Mouse (Mus musculus) retina, embryonic 14.5 days (tissue): ENCODE measurements around the gene Dmrta2.
A peak's percentile ranks its signal among the peaks of the same experiment; 100 is the strongest.

Source experiments
- DNase-seq: peaks from one replicate; pipeline ENCODE4 v3.0.0-alpha.2; 2015; ENCODE audit warnings: low spot score

The Dmrta2 gene

DNA sequence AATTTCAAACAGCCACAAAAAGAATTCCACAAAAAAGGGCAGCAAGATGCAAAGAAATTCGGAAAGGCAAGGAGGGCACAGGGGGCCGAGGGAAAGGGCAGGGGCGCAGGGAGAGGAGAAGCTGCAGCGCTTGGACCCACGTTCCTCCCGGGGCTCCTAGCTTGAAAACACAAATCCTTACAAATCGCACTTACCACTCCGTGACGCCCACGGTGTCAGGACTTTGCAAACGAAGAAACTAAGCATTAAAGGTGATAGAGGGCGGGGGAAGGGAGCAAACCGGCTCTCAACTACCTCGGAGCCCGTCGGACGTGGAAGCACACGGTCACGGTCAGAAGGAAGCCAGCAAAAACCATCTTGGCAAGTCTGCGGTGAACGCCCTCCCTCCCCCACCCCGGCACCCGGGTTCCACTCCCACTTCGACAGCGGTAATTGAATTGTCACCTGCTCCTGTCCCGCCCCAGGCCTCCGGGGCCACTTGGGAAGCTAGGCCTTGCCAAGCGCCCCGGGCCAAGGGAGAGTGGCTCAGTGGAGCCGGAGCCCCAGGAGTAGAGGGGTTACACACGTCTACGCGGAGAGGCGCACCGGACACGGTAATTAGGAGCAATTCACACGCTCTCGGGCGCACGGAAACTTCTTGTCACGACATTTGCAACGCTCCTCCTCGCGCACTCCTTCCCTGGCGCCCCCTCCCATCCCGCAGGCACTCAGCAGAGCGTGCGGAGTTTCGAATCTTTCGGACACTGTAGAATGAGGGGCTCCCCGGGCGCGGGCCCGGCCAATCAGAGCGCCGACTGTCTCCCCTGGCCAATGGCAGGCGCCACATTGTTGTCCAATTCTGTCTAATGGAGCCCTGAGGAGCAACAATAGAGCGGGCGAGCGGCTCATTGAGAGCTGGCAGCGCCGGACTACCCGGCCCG is at the start of gene Dmrta2:
Gene Dmrta2 (plus strand): TSS at position 906 of the 920 bp plus-strand sequence.
- peak; percentile 81 for DNase-seq

- no peak for DNase-seq
Measured at GRCm38 (mm10) chr4:109929058-109929457, 48.8 kb upstream of the Dmrta2 start.

- DNase-seq: no peak
Measured at GRCm38 (mm10) chr4:109930445-109930844, 47.4 kb upstream of the Dmrta2 start.

DNA sequence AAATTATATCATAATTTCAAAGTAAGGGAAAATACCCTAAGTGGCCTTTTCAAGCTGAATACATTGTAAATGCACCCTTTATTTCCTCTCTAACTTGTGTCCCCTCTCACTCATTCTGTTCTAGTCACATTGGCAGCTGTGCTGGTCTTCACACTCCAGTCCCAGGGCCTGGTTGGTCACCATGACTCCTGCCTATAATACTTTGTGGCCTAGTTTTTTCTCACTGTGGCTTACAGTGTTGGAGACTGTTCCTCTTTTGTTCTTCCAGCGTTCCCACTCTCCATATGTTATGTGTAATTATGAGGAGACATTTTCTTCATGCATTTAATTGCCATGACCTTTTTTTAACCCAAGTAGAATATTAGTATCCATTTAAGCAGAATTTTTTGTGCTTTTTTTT is 46.9 kb upstream of the Dmrta2 start:
- peak; percentile 27 for DNase-seq

- no peak for DNase-seq
Measured at GRCm38 (mm10) chr4:109936557-109936956, 41.3 kb upstream of the Dmrta2 start.

DNA sequence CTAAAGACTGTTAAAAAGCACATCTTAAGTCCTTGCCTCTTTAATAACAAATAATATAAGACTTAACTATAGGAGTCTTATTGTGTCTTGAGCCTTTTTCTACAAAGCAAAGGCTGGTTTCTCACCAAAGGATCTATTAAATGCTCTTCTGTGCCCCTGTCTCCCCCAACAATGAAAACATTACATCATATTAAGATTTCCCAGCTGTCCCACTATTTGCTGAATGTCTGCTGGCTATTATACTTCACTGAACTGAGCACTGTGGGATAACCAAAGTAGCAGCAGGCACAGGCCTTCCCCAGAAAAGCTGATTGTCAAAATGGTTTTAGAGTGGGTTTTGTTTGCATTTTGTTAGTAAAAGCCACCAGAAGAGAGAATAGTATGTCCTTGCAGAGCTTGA is 38.6 kb upstream of the Dmrta2 start:
- DNase-seq: no peak

- no peak for DNase-seq
Measured at GRCm38 (mm10) chr4:109945554-109945953, 32.3 kb upstream of the Dmrta2 start.

DNA sequence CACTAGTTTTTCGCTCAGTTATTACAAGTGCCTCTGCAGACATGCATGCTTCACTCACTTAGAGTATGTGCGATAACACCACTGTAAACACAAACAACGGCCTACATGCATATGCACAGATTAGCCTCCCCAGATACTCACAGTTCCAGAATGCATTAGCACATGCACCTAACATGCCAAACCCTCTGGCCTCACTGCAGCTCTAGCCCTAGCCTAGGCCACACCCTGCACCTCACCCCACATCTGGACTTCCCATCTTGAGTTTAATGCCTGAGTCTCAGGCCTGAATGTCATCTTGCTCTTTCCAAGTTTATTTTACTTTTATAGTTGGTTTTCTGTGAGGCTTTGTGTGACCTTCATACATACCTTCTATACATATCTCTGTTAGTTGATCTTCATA is 28.5 kb upstream of the Dmrta2 start:
- no peak for DNase-seq

- no peak for DNase-seq
Measured at GRCm38 (mm10) chr4:109953509-109953908, 24.3 kb upstream of the Dmrta2 start.

GRCm38 (mm10) chr4:109960201-109960935 is 17.5 kb upstream of the Dmrta2 start:
- no peak for DNase-seq

DNA sequence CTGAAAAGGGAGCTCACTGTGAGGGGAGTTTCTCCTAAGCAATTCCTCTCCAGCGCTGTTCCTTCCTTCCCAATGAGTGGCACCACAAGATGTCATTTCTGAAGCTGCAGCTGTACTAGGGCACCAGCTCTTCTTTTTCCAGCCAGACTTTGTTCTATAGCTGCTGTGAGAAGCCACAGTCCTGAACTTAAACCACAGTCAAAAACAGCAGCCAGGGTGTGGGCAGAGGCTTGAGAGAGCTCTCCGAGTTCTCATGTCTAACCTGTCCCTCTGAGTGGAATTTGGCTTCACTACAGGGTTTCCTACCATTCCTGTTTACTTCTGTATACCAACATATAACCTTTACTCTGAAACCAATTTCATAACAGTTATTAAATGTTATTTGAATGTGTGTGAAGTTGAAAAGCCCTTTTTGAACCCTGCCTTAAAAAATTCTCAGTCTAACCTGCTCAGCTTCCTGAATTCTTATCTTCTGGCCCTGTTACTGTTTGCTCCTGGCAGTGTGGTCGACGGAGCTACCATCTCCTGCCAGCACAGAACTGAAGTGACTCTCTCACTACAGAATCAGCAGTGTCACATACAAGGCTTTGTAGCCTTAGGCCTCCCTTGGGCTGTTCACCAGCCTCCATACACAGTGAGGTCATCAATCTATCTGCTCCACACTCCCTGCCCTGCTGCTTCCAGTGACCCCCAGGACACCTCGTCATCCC is 14.1 kb upstream of the Dmrta2 start:
- DNase-seq: no peak

DNA sequence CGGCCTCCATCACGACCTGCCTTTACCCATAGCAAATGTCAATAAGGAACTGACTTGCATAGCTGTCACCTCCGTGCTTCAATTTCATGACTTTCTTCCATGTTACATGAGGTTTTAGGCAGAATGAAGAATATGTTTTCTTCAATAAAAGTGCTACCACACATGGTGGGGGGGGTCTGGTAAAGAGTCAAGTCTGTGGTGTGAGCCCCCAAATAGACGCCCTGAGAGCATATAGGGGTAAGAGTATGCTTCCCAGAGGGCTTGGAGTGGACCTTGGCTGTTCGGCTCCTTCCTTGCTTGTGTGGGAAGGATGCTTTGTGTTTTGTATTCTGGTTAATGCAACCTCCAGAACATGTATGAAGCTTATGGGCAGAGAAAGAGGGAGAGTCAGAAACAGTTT is 8.3 kb upstream of the Dmrta2 start:
- DNase-seq: no peak

DNA sequence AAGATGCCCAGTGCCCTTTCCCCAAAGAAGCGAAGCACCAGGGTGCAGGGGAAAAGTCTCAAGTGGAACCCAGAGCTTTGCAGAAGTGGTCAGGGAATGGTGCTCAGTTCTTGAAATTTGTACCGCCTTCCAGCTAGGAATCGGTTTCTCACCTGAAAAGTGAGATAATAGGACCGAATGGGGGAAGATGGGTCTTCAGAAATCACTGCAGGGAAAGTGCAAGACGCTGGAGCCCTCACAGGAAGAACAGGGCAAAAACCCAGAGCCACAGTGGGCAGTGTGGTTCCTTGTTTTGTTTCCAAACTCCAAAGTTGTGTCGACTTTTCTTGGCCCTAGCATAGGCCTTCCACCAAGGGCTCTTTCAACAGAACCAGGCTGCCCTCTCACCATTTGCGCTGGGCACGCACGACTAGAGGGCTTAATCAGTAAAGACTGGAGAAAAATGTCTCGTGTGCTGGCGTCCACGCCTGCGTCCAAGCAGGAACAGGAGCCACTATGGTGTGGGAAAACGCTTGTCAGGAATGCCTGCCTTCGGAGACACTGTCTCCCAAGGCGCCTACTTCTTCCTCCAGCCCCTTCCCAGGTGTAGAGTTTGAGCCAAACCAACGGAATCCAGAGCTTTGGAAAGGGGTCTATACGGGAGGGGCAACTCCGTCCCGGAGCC is 3.7 kb upstream of the Dmrta2 start:
- peak; percentile 37 for DNase-seq

DNA sequence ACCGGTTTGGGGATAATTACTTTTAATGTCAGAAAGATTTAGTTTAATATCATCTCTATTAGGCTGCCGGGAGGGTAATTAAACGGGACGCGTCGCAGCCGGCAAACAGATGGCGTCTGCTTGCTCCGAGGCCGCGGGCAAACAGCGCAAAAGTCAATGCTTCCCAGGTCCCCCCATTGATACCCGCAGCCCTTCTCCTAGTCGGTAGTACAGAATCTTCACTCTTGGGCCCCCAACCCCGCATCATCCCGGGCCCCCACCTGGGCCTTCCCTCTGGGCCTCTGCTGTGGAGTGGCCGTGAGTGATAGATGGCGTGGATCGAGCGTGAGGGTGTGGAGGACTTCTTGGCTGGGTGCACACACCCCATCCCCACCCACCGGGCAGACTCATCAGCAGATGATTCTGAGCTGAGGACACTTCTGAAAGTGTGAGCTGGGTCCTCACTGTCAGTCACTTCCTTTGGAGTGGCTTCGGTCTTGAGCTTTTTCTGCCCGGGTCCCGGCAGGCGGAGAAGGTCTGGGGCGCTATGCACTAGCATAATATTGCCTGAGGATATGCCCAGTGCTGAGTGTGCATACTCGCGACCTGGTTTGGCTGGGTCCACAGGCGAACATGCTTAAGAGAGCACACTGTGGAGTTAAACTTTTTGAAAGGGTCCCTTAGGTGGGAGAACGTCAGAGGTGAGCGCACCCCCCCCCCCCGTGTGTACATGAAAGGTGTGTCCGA is 3.0 kb upstream of the Dmrta2 start:
- DNase-seq: peak; percentile 27

DNA sequence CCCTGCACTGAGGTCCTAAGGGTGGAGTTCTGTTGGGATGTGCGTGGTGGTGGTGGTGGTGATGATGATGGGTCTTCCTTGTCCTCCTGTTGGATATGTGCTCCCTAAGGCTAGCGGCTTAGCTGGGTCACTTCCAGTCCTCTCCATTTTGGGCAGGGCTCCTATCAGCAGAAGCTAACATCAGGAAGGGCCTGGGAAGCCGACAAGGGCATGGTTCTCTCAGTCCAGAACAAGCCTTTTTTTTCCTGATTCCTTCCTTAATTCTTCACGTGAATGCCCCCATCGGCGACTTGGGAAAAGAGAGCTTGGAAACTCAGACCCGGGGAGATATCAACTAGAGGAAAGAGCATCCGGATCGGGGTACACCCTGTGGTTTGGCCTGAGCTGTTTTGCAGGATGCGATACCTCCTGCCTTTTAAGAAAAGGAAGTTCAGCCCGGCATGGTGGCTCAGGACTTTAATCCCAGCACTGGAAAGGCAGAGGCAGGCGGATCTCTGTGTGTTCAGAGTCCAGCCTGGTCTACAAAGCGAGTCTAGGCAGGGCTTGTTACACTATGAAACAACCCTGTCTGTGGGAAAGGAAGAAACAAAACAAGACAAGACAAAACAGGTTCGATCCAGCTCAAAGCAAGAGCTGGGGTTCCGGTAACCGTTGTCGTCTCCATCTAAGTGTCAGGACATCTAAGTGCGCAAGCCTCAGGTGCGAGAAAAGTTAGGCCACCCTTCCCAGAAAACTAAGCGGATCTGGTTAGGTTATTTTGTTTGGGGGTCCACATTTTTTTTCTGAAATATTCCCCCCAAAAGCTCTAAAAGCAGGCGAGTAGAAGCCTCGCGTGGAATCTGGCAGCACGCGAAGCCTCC is 2.2 kb upstream of the Dmrta2 start:
- DNase-seq: peak; percentile 26

DNA sequence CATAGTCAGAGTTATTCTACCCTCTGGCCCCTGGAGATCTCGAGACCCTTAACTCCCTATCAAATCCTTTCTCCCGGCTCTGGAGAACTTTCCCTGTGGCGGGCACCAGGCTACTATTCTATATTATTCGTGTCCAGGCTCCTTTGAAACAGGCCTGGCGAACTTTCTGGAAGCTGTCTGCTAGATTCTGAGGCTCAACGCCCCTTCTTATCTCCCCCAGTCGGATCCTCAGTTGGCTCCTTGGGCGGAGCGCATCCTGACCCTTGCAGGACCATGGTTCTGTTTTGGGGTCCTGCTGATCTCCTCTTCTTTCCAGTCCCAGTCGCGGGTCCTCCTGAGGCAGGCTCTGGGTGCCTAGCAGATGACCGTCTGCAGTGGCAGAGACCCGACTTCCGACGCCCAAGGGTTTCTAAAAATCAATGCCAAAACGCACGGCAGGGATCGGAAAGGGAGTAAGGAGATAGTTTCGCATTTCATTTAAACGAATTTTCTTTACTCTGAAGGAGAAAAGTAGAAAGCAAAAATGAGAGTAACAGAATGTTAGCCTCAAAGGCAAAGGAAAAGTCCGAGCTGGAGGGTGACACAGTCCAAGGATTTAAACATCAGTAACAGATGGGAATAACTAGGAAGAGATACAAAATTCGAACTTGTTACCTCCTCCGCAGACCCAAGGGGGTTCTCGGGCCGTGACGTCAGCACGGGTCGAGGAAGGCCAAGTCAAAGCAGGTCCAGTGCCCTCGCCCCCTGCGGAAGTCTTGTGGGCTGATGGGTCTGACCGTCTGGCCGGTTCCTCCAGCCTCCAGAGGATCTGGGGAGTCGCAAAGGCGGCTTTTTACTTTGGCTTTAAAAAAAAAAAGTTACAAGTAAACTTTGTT is 1.3 kb upstream of the Dmrta2 start:
- DNase-seq: peak; percentile 38

DNA sequence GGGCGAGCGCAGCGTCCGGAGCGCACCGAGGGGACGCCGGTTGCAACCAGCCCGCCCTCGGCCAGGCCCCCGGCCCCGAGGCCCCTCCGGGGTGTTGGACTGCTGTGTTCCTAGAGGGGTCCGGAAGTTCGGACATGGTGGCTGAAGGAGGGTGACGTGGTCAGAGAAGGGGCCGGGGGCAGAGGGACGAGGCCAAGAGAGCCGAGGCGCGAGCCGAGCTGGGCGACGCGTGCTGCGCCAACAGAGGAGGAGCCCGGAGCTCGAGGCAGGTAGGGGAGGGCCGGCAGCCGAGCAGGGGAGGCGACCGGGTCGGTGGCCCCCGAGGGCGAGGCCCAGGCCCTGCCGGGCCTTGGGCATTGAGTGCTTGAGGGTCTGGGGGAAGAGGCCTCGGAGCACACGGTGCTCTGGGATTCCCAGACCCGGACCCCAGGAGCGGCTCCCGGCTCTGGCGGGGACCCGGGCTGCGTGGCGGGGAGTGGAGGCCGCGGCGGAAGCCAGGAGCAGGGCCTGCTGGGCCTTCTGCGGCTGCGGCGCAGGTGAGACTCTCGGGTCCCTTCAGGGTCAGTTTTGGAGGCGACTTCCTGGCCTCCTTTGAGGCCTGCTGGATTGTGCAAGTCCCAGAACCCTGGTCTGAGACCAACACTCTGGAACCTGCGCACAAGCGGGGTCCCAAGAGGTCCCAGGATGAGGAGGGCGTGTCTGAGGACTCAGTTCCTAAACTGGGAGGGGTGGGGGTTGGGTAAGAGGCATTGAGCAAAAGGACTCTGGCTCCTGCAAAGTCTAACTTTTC is 410 bp downstream of the Dmrta2 start:
- DNase-seq: peak; percentile 21

DNA sequence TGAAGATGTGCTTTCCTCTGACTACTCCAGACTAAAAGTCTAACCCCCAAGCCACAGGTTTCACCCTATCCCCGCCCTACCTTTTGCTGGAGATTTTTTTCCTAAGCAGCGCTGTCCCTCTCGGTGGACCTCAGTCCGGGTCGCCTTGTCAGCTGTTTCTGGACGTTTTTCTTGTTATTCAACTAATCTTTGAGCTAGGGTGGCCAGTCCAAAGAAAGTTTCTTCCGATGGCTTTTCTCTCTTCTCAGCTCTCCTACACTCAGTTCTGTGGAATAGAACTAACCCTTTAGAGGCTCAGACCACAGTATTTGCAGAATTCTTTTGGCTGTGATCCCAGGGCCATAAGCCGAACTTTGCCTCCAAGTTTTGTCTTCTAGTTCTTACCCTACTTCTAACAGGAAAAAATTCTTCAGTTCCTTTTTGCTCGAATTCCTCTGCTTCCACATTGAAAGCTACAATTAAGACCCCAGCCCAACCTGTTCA is 1.0 kb downstream of the Dmrta2 start:
- DNase-seq: no peak
